Mouse (Mus musculus) ES-E14 (cell line): ENCODE data around the gene Aldh1b1.

ENCODE experiments used
- CHD2 ChIP-seq: IDR thresholded peaks from 2 replicates; pipeline ENCODE4 v1.6.1; 2014; ENCODE audit warnings: mild to moderate bottlenecking, low read depth, low read length, inconsistent platforms
- HCFC1 ChIP-seq: IDR thresholded peaks from 2 replicates; pipeline ENCODE4 v1.6.1; 2012; ENCODE audit warnings: low read length, inconsistent platforms, borderline replicate concordance; ENCODE audit not compliant: insufficient read depth
- ZC3H11A ChIP-seq: IDR thresholded peaks from 2 replicates; pipeline ENCODE4 v1.6.1; 2012; ENCODE audit warnings: low read depth, mild to moderate bottlenecking, inconsistent platforms, low read length, borderline replicate concordance
- ZNF384 ChIP-seq: IDR thresholded peaks from 2 replicates; pipeline ENCODE4 v1.6.1; 2012; ENCODE audit warnings: low read depth, low read length, inconsistent platforms

GRCm38 (mm10) chr4:45795191-45795811 is 3.5 kb upstream of the Aldh1b1 start:
- TF ChIP-seq ZNF384 (no peak), CHD2 (no peak), HCFC1 (no peak), ZC3H11A (no peak)
